Mouse (Mus musculus): ENCODE results near the gene Serpina3m.
A peak's percentile ranks its signal among the peaks of the same experiment; 100 is the strongest.
"Not testable (repeated sequence)": the region's sequence is repeated elsewhere in the genome, so short reads cannot be mapped to it uniquely, and the experiment has no call there.

The Serpina3m gene

DNA sequence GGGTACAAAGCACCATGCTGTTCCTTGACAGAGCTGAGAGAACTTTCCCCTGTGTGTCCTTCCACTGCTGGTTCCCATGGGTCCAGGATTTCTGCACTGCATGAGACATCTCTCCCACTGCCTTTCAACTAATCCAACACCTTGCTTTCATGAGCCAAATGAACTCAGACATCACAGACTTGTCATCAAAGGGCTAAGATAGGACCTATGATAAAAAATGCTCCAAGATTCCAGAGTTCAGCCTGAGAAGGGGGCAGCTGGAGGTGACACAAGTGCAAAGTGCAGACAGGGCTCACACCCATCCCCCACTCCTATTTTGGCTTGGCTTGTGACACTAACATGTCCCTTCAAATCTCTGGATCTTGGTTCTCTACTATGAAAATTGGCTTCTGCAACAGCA, 50.2 kb downstream of the Serpina3m start:
- DNase-seq (ENCODE audit: low spot score in 2 of 2) = no peak

DNA sequence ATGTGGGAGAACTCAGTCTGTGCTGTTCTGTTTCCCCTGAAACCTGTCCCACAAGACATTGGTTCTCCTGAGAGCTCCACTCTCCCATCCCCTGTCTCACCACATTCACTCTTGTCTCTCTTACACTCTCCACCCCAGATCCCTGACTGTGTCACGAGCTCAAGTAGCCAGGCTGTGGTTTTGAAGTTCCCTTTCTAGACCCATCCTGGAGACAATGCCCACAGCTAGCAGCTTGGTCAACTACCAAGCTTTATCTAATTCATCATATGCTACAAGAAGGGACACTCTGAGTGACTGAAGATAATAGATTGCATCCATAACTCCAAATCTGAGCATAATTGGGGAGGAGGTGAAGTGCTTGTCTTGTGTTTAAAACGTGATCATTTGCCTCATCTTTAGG, 52.8 kb downstream of the Serpina3m start:
- DNase-seq (ENCODE audit: low spot score in 2 of 2) = not testable (repeated sequence)

DNA sequence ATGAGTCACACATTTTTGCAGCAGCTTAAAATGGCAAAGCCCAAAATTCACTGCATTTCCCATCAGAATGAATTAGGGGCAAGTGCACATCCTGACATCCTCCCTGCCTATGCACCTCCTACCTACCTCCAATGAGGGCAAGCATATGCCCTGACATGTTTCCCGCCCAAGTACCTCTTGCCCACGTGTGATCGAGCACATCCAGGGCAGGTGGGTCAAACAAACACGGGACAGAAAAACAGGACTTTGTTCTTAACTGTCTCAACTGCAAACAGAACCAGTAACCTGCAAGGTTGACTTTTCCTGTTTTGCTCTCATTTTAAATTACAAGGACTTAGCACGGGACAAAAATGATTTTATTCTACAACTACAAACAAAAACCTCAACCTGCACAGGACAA, 65.7 kb downstream of the Serpina3m start:
- DNase-seq (ENCODE audit: low spot score in 2 of 2) = no peak

DNA sequence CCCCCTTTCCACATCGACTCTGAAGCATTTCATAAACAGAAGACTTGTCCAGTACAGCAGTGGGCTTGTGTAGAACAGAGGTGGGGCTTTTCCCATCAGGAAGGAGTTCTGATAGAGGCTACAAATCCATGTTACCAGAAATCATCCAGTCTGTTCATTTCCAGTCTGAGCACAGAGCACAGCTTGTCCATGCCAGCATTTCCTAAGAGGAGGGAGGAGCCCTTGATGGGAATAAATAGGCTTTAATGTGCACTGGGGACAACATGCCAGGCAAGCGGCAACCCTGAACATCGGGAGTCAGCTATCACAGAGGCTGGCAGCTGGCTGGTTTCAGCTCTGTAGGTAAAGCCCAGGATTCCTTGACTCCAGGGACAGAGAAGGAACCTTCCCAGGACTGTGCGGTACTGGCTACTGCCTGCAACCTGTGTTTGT, 68.2 kb downstream of the Serpina3m start, which contains the start of gene Serpina3n:
Serpina3n (plus strand) TSS at position 276 of the 432 bp plus-strand sequence.
- DNase-seq (ENCODE audit: low spot score in 2 of 2) = no peak

DNA sequence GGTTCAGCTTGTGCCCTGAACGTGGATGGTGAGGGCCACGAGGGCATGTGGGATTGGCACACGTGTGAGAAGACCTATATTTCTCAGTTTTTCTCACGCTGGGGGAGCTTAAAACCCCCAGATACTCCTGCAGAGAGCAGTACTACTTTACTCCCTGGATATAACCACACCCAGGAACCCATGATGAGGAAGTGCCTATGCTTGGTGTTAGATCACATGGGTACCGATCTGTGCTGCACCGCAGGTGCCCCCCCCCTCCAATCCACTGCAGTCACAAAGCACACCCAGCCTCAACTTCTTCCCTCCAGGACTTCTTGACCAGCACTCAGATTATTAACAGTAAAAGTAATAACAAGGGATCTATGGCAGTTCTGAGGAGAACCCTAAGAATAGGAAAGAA, 74.2 kb downstream of the Serpina3m start:
- DNase-seq (ENCODE audit: low spot score in 2 of 2) = no peak

DNA sequence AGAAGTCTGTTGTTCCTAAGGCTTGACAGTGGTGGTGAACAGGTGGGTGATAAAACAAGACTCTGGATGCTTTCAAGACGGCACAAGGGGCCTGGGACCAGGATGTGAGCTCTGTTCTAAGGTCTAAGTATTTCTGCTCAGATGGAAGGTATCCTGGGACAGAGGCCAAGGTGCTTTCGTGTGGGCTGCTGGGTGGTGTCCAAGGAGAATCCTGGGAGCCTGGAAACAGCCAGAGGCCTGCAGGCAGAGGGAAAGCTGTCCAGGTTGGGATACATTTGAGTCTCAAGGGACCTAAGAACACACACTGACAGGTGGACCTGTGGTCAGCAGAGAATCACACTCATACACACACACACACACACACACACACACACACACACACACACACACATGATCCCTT, 76.3 kb downstream of the Serpina3m start:
- no peak for DNase-seq (ENCODE audit: low spot score in 2 of 2)

DNA sequence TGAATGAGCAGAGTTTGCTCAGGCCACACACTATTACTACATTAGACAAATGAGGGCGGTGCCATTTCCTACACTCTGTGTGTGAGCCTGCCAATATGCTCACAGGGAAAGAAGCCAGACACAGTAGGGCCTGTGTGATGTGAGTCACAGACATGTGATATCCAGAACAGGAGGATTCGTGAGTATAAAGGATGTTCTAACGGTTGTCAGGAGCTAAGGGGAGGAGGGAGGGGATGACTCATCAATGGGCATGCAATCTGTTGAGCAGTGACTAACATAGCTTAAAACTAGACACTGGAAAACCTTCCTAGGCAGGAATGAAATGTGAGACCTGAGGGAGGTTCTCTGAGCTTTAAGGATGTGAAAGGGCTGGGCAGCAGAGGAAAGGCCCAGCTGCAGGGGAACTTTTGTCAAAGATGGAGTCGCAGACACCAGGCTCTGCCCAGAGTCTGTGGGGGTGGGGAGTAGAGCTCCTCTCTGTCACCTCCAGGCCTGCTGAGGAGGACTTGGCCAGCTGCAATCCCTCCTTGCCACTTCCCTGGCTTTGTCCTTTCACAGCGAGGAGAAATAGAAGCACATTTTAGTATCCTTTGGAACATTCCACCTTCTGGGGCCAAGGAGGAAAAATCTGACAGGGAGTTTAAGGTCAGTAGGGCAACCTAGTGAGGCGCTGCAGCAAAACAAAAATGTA, 77.5 kb downstream of the Serpina3m start:
- DNase-seq (ENCODE audit: low spot score in 2 of 2) = peak; percentile 29 to 63

DNA sequence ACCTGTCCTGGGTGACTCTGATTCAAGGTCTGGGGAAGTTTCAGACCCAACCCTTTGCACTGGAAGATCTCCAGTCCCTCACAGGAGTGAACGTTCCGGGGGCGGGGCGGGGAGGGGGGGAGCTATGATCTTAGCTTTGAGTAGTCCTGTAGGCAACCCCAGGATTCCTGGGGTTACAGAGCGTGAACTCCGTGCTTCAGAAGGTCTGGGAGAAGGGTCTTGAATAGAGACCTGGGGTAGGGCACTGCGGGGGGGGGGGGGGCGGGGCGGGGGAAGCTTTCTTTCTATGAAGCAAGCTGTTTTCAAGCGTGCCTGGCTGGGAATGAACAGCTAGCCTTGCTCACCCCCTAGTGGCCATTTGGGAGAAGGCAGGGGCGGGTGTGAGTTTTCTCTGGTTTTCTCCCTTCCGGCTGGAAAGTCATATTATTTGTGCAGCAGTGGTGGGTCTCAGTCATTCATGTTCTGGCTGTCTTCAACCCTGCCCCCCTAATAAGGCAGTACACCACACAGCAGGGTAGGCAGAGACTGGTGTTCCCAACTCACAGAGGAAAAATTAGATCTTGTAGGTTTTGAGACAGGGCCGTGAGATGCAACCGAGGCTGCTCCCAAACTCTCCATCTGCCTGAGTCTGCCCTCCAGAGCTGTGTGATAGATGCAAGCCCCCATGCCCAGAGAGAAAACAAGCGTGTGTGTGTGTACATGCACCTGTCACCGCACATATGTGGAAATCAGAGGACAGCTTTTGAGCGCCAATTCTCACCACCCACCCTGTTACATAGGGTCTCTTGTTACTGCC, 80.3 kb downstream of the Serpina3m start:
- peak; percentile 66 to 83 for DNase-seq (ENCODE audit: low spot score in 2 of 2)

DNA sequence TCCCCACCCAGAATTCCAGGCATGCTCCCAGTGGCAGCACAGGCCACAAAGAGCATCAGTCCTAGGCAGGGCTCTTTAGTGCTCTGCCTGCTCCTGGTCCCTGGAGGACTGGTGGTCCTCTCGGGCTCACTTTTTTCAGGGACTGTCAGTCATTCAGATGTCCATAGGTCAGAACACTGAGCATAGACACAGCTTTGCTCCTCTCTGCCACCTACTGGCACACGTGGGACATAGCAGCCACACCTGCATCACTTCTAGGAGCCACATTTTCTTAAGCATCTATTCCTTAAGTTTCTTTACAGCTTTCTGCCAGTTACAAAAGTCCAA, 80.8 kb downstream of the Serpina3m start:
- no peak for DNase-seq (ENCODE audit: low spot score in 2 of 2)

DNA sequence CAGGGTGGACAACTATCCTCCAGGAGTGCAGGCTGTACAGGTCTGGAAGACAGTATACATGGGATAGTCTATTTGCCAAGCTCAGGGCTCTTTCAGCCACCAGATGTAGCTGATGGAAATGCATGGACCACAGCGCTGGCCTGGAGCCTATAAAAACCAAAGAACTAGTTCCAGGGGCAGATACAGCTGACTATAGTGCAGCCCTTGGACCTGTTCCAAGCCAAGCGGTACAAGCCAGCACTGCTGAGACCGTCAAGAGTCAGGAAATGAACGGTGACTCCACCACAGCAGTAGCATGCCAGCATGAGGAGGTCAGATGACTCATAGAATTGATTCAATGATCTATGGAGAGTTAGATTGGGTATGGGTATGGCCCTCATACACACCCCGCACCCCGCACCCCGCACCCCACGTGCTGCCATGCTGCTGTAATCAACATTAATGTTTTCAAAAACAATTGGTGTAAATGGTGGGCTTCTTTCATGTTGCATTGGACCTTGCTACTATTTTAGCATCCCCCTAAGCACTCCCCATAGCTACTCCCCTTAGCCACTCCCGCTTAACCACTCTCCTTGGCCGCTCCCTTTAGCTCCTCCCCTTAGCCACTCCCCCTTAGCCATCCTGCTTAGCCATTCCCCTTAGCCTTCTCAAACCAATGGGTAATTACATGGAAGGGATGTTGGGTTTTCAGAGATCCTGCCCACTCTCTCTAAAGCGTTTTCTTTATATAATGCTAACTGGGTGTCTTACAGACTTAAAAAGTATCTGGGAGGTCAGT, 84.5 kb downstream of the Serpina3m start:
- no peak for DNase-seq (ENCODE audit: low spot score in 2 of 2)

DNA sequence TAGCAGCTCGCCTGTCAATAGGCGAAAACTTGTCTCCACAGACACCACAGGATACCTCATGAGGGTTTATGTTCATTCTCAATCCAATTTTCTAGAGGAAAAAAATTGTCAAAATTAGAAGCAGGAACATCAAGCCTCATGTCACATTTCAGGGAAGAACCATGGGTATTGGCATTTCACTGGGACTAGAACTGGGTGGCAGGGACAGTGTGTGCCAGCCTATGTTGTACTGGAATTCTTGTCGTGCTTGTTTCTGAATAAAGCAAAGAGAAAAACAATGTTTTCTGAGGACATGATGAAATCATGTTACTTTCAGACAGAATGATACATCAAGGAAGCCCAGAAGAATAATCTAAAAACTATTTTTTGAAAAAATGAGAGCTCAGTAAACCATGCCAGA, 87.3 kb downstream of the Serpina3m start:
- DNase-seq (ENCODE audit: low spot score in 2 of 2) = no peak

DNA sequence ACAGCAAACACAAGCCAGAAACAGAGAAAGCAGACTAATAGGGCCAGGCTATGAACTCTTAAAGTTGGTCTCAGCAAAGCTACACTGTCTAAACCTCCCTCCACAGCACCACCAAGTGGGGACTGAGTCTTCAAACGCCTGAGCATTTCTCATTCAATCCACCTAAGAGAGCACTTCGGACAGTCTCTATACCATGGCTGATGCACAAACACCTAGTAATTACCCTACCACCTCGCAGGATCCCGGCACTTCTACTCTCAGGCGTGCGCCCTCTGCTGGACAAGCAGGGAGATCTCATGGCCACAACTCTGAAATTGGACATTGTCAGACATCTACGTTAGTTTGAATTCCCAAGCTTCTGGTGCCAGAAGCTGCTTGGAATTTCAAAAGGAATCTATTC, 88.6 kb downstream of the Serpina3m start:
- no peak for DNase-seq (ENCODE audit: low spot score in 2 of 2)

DNA sequence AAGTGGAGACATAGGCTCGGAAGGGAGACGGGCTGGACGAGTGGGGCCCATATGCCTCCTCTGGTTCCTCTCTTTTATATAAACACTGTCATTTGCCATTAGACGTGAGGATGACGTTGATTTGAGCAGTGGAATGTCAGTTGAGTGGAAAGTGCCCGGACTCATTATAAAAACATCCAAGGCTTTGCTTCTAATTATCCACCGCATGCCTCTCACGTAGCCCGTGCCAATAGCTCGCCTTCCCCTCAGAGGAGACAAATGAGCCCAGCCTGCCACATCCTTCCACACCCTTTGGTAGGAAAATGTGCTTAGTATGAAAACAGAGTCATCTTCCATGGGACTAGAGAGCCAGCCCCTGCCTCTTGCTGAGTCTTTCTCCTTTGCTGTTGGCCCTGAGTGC, 93.1 kb downstream of the Serpina3m start:
- DNase-seq (ENCODE audit: low spot score in 2 of 2) = no peak

DNA sequence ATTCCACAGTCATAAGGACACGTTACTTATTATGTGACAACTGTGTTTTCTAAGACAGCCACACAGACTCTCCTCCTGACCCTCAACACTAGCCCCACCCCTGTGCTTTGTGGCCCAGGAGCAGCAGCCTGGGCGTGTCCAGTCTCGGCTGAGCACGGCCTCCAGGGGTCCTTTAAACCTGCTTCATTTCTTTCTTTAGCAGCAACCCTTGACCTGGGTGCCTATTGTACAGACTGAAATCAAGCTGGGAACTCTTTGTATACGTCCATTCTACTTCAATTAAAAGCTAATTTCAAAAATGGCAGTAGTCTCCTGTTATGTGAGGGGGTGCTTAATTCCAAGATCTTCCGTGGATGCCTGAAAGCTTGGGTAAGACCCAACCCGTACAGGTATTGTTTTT, 94.9 kb downstream of the Serpina3m start:
- DNase-seq (ENCODE audit: low spot score in 2 of 2) = no peak

DNA sequence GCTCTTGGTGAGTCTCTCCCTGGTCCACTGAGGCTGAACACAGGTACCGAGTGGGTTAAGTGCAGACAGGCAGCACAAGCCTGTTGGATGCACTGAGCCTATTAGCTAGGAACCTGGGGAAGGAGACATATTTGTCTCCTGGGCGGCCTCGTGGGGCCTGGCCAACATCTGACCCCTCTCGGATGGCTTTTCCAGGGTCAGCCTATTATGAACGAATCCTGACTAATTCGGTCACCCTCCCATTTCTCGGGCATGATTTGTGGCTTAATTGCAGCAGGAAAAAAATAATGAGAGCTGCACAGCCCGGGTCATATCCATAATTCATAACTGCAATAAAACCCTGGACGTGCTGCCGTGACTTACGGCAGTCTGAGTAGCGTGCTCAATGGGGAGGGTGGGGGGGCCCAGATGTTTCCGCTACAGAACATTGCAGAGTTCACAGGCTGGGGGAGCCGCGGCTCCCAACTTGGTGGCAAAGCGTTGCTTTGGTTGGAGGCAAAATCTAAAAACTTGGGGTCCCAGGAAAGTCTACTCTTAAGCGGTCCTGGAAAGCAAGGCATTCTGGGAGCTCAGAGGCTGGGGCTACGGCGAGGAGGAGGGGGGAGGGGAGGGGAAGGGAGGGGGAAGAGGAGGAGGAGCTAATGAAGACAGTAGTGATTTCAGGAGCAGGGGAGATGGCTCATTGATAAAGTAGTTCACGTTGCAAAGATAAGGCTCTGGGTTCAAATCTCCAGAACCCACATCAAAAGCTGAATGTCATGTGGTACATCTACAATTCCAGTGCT, 95.9 kb downstream of the Serpina3m start:
- DNase-seq (ENCODE audit: low spot score in 2 of 2) = no peak

DNA sequence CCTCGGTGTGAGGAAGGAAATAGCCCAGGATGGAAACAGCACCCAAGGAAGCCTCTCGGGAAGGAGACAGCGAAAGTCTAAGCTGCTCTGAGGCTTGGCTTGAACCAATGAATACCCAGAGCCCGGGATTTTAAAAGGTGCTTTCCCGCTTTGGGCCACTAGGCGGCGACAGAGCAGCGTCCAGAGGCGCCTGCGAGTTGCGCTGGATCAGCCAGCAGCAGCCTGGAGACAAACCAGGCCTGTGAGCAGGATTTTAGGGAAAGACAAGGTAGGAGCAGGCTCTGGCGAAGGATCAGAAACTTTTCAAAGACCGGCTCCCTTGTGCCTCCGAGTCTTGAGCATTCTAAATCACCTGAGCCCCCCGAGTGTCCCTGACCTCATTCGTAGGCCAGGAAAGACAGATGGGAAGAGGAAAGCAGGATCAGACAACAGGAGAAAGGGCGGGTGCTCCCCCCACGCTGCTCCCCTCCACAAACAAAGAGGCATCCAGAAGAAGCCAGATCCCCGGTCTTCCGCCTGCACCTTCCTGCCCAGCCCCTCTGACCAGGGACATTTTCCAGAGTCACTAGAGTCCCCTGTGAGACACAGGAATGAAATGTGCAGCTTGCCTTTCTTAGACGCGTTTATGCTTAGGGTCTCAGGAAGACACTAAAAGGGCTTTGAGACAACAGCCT, 101.9 kb downstream of the Serpina3m start:
- peak; percentile 67 to 86 for DNase-seq (ENCODE audit: low spot score in 2 of 2)

DNA sequence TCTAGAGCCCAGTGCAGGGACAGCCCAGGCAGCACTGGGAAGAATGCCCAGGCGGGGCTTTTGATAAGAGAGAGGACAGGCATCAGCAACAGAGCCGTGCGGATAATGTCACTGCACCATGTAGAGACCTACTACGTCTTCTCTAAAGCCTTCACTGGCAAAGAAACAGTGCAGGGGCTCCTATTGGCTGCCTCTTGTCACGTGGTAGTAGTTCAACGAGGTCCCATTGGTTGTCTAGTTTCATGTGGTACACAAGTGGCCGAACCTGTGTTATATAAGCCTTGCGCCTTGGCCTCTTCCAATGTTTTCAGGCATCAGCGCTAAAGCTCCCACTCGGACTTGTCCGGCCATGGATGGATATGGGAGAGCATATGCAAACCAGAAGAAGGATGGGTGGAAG, 105.4 kb downstream of the Serpina3m start:
- no peak for DNase-seq (ENCODE audit: low spot score in 2 of 2)

Measured in frontal cortex, postnatal 10 days (tissue).